Mouse (Mus musculus) Patski (cell line): Measurements from ENCODE around the gene Cyp19a1. TPM values are rescaled to one million over a fixed set of nuclear protein-coding genes. Genes with fewer than 3 reads are reported as not detected.

Source experiments
- ATAC-seq: fragments of 100-300 bp; one replicate; pipeline ENCODE4 v1.8.0; 2021
- CTCF ChIA-PET: fragments of 350-600 bp; sonication (Branson Sonifier 250); formaldehyde crosslinking; loops from one replicate; lab custom pipeline; 2022; ENCODE audit warnings: inconsistent platforms; lab: Charles Lee
- POLR2A ChIA-PET: fragments of 350-600 bp; sonication (Branson Sonifier 250); formaldehyde crosslinking; loops from one replicate; lab custom pipeline; 2022; ENCODE audit warnings: antibody characterized with exemption, inconsistent platforms; lab: Charles Lee
- DNase-seq: peaks from one replicate; pipeline ENCODE4 v3.0.0-alpha.2; 2011; ENCODE audit warnings: low read depth, low spot score
- H3K27me3 ChIP-seq: fragments of 371-371 bp; one replicate; pipeline ENCODE4 v1.5.1; 2021
- CTCF ChIP-seq: fragments of 100-300 bp; IDR thresholded peaks from one replicate; pipeline ENCODE4 v1.5.1; 2021
- in situ Hi-C: fragments of 300-500 bp; cut with MboI; formaldehyde crosslinking; loops from 3 replicates; pipeline ENCODE4 v1.11.1; 2018; ENCODE audit warnings: low pct_unique_long_range_greater_than_20kb, mixed read lengths
- polyA plus RNA-seq: library from polyadenylated mRNA; unstranded; gene quantifications from one replicate; pipeline ENCODE4 v1.2.3, GENCODE M21; 2021

Gene Cyp19a1
- polyA plus RNA-seq, 1 experiment from 2014 or later = not detected

DNA sequence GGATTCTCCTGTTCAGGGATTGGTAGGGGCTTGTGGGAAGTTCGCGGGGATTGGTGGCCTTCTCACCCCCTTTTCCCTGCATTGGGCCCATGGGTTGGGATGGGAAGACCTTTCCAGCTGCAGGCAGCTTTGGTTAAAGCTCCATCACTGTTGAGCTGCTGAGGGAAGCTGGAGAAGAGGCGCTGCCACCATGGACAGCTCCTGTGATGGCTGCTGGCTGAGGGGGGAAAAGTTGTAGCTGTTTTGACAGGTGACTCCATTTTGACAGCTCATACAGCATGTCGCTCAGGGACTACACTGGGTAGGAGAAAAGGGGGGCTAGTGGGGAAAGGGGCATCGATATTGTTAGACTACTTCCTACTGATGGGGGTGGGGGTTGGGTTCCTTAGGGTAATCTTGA is 3.0 kb upstream of the Cyp19a1 start:
- DNase-seq (no peak), ATAC-seq (no peak)
- ChIA-PET CTCF (no interaction called here), POLR2A (no interaction called here)
- peaks cover 56% of the 10 kb centered on the region for H3K27me3 ChIP-seq
- in situ Hi-C loops = no loop called here
- TF ChIP-seq CTCF = no peak

DNA sequence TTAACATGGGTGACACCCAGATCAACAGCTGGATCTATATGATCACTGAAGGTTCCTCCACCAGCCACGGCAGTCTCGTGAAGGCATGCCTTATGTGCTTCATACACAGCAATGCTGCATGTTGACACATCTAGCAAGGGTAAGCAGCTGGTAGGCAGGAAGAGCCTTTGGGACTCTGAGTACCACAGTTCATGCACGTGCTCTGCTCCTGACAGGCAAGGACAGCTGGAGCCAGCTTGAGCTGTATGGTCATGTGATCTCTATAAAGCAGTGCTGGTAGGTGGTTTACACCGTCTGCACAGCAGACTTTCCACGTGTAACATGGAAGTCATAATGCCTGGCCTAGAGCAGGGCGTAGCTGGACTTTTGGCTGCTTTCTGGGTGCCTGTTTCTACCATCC is 2.1 kb upstream of the Cyp19a1 start:
- ChIA-PET POLR2A (no interaction called here), CTCF (no interaction called here)
- ATAC-seq (no peak), DNase-seq (no peak)
- no peak for TF ChIP-seq CTCF
- H3K27me3 ChIP-seq = peaks cover 57% of the 10 kb centered on the region
- in situ Hi-C loops = no loop called here

GRCm38 (mm10) chr9:54264754-54265153 is 3.2 kb downstream of the Cyp19a1 start:
- POLR2A ChIA-PET = no interaction called here

GRCm38 (mm10) chr9:54244869-54245665 is 22.8 kb downstream of the Cyp19a1 start:
- in situ Hi-C loops = no loop called here
- ATAC-seq = no peak
- H3K27me3 ChIP-seq = peaks cover 44% of the 10 kb centered on the region
- CTCF ChIA-PET = no interaction called here
- no peak for TF ChIP-seq CTCF
- POLR2A ChIA-PET = no interaction called here
- no peak for DNase-seq

More at GRCm38 (mm10) chr9:54264754-54265153, 3.2 kb downstream of the Cyp19a1 start:
- CTCF ChIA-PET = no interaction called here
- no peak for TF ChIP-seq CTCF
- ATAC-seq (no peak), DNase-seq (no peak)
- H3K27me3 ChIP-seq = peaks cover 55% of the 10 kb centered on the region
- in situ Hi-C loops = no loop called here

- in situ Hi-C loops = no loop called here
- ATAC-seq (no peak), DNase-seq (no peak)
- CTCF ChIA-PET = no interaction called here
- peaks cover 53% of the 10 kb centered on the region for H3K27me3 ChIP-seq
- TF ChIP-seq CTCF = no peak
- POLR2A ChIA-PET = no interaction called here
Observed at GRCm38 (mm10) chr9:54227580-54227979, 40.3 kb downstream of the Cyp19a1 start.

GRCm38 (mm10) chr9:54216511-54216910 is 51.4 kb downstream of the Cyp19a1 start:
- no peak for TF ChIP-seq CTCF
- H3K27me3 ChIP-seq = peaks cover 29% of the 10 kb centered on the region
- ChIA-PET POLR2A (no interaction called here), CTCF (no interaction called here)
- DNase-seq (no peak), ATAC-seq (no peak)
- in situ Hi-C loops = no loop called here

DNA sequence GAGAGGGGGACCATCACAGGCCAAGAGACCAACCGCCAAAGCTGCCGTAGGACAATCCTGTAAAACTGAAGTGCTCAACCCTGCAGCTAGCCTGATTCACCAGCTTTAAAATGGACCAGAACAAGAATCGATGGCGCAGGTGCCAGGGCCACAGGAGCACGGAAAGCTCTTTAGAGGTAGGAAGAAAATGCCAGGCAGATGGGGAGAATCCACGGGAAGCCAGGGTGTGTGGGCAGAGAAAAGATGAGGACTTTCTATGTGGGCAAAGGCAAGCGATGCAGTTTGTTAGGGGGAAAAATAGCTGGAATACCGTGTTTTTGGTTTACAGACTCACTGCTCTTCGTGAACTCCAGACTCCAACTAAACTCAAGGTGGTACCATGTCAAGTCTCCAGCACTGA is 53.0 kb downstream of the Cyp19a1 start:
- peaks cover 18% of the 10 kb centered on the region for H3K27me3 ChIP-seq
- ChIA-PET CTCF (no interaction called here), POLR2A (no interaction called here)
- ATAC-seq (no peak), DNase-seq (no peak)
- TF ChIP-seq CTCF = no peak
- in situ Hi-C loops = no loop called here

- ChIA-PET CTCF (no interaction called here), POLR2A (no interaction called here)
- DNase-seq (no peak), ATAC-seq (no peak)
- in situ Hi-C loops = no loop called here
- TF ChIP-seq CTCF = peak; percentile 37
- H3K27me3 ChIP-seq = peaks cover 34% of the 10 kb centered on the region
Observed at GRCm38 (mm10) chr9:54194790-54195189, 73.1 kb downstream of the Cyp19a1 start.

DNA sequence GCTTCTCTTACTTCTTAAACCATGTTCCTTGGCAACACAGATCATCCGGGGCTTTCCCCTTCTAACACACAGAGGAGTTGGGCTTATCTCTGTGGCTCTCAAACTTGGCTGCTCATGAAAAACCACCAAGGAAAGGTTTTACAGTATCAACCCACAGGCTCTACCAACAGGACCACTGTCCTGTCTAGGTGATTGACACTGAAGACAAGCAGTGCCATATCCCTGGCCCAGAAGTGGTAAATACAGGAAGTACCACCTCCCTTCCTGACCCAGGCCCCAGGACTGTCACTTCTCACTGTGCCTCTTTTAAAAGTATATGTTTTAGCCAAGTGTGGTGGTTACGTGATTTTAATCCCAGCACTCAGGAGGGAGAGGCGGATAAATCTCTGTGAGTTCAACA is 76.5 kb downstream of the Cyp19a1 start:
- in situ Hi-C loops = no loop called here
- ATAC-seq = no peak
- H3K27me3 ChIP-seq = peaks cover 32% of the 10 kb centered on the region
- CTCF ChIA-PET = no interaction called here
- TF ChIP-seq CTCF = no peak
- POLR2A ChIA-PET = no interaction called here
- no peak for DNase-seq

DNA sequence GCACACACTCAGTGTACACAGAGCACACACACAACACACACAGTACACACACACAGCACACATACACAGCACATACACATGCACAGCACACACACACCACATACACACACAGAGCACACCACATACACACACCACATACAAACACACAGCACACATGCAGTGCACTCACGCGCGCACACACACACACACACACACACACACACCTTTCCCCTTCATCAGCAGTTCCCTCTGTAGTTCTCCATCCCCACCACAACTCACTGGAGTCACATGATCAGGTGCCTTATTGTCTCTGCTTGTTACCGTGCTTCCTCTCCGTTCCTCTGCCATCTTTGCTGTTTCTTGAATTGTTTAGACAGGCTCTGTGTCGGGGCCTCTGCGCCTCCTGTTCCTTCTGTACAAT is 85.4 kb downstream of the Cyp19a1 start:
- DNase-seq (no peak), ATAC-seq (no peak)
- H3K27me3 ChIP-seq = peaks cover 41% of the 10 kb centered on the region
- ChIA-PET CTCF (interaction anchor here (1.2 kb wide), 1 partner anchor 13 kb away, joined by 4 read pairs; no protein-coding TSS in a partner anchor), POLR2A (no interaction called here)
- in situ Hi-C loops = loop anchor here (5.0 kb wide), 1 partner anchor 155 kb away; no protein-coding TSS in a partner anchor
- TF ChIP-seq CTCF = no peak

DNA sequence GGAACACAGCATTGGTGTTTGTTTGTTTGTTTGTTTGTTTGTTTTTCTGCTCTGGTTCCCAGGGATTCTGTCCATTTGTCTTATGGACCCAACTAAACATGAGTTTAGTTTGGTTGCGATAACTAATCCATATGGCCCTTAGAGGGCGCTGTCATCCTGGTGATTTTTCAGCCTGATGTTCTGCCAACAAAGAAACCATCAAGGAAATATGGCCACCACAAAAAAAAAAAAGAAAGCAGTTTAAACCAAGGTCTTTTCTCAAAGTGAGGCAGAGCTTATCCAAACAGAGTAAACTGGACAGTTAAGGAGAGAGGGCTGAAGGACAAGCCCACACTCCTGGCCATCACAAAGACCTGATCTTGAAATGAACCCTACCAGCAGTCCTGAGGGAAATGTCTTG is 86.6 kb downstream of the Cyp19a1 start:
- CTCF ChIA-PET = interaction anchor here (0.7 to 0.8 kb wide), 2 partner anchors 16 to 155 kb away, joined by 3 read pairs; no protein-coding TSS in a partner anchor
- no peak for DNase-seq
- TF ChIP-seq CTCF = peak; percentile 57

More for the DNA sequence above, 86.6 kb downstream of the Cyp19a1 start:
- H3K27me3 ChIP-seq = peaks cover 38% of the 10 kb centered on the region
- POLR2A ChIA-PET = no interaction called here
- ATAC-seq = no peak
- in situ Hi-C loops = loop anchor here (5.0 kb wide), 1 partner anchor 156 kb away; no protein-coding TSS in a partner anchor
